Mouse (Mus musculus) myocyte (in vitro differentiated cells): Measurements from ENCODE around the gene Tada2b.

Experiments
- CEBPB ChIP-seq: IDR thresholded peaks from 2 replicates; pipeline ENCODE4 v1.6.1; 2011; ENCODE audit warnings: mild to moderate bottlenecking, moderate library complexity; ENCODE audit not compliant: poor library complexity, insufficient read depth, severe bottlenecking
- E2F4 ChIP-seq: IDR thresholded peaks from one replicate; pipeline ENCODE4 v1.6.1; 2011; ENCODE audit warnings: mild to moderate bottlenecking, control low read depth, moderate library complexity; ENCODE audit not compliant: insufficient read depth
- MAX ChIP-seq: IDR thresholded peaks from one replicate; pipeline ENCODE4 v1.6.1; 2011; ENCODE audit warnings: low read depth, mild to moderate bottlenecking, control low read depth
- MYOD1 ChIP-seq, 3 experiments: IDR thresholded peaks; one replicate each; pipeline ENCODE4 v1.6.1; 2011; ENCODE audit warnings: control low read depth in 2 of 3, low read depth in 2 of 3, mild to moderate bottlenecking in 2 of 3, moderate library complexity in 1 of 3; ENCODE audit not compliant: insufficient read length in 2 of 3, control insufficient read depth in 1 of 3
- MYOG ChIP-seq, 3 experiments: IDR thresholded peaks; one replicate each; pipeline ENCODE4 v1.6.1; 2011; ENCODE audit warnings: control low read depth in 2 of 3, low read depth in 2 of 3, mild to moderate bottlenecking in 2 of 3; ENCODE audit not compliant: insufficient read length in 2 of 3, control insufficient read depth in 1 of 3, insufficient read depth in 1 of 3
- POLR2A ChIP-seq: IDR thresholded peaks from one replicate; pipeline ENCODE4 v1.6.1; 2011; ENCODE audit warnings: low read depth, mild to moderate bottlenecking, control low read depth, moderate library complexity; ENCODE audit not compliant: insufficient read length
- POLR2AphosphoS2 ChIP-seq: IDR thresholded peaks from one replicate; pipeline ENCODE4 v1.6.1; 2011; ENCODE audit warnings: low read depth, control low read depth; ENCODE audit not compliant: insufficient read length
- REST ChIP-seq: IDR thresholded peaks from one replicate; pipeline ENCODE4 v1.6.1; 2011; ENCODE audit warnings: mild to moderate bottlenecking, control low read depth, moderate library complexity; ENCODE audit not compliant: insufficient read depth, insufficient read length
- SRF ChIP-seq: IDR thresholded peaks from one replicate; pipeline ENCODE4 v1.6.1; 2011; ENCODE audit warnings: low read depth; ENCODE audit not compliant: control insufficient read depth, insufficient read length
- TCF12 ChIP-seq: IDR thresholded peaks from one replicate; pipeline ENCODE4 v1.6.1; 2011; ENCODE audit warnings: mild to moderate bottlenecking, control low read depth; ENCODE audit not compliant: poor library complexity, insufficient read depth, severe bottlenecking
- TCF3 ChIP-seq: IDR thresholded peaks from one replicate; pipeline ENCODE4 v1.6.1; 2011; ENCODE audit warnings: low read depth, control low read depth; ENCODE audit not compliant: insufficient read length
- USF1 ChIP-seq: IDR thresholded peaks from one replicate; pipeline ENCODE4 v1.6.1; 2011; ENCODE audit warnings: low read depth, mild to moderate bottlenecking, control low read depth, moderate library complexity

GRCm38 (mm10) chr5:36464709-36465661, 19.1 kb downstream of the Tada2b start, which contains the start of gene Grpel1:
- TF ChIP-seq MAX = no peak
- peak; percentile 98 for TF ChIP-seq POLR2A
- TF ChIP-seq POLR2AphosphoS2 = peak; percentile 98
- peak; percentile 30 for TF ChIP-seq SRF
- no peak for TF ChIP-seq E2F4
- no peak for TF ChIP-seq USF1
- no peak for TF ChIP-seq CEBPB
- TF ChIP-seq MYOD1 (IDR thresholded peaks at IDR 0.05; ENCODE audit: control insufficient read depth in 1 of 3, insufficient read length in 2 of 3, low read depth in 2 of 3) = peak in 1 of 3 experiments; percentile 1
- no peak for TF ChIP-seq TCF12
- TF ChIP-seq MYOG (IDR thresholded peaks at IDR 0.05; ENCODE audit: control insufficient read depth in 1 of 3, insufficient read depth in 1 of 3, insufficient read length in 2 of 3, low read depth in 2 of 3) = no peak
- TF ChIP-seq TCF3 = no peak
- no peak for TF ChIP-seq REST
